8 mouse cellular contexts compared by ENCODE assay signal in the genomic region with DNA sequence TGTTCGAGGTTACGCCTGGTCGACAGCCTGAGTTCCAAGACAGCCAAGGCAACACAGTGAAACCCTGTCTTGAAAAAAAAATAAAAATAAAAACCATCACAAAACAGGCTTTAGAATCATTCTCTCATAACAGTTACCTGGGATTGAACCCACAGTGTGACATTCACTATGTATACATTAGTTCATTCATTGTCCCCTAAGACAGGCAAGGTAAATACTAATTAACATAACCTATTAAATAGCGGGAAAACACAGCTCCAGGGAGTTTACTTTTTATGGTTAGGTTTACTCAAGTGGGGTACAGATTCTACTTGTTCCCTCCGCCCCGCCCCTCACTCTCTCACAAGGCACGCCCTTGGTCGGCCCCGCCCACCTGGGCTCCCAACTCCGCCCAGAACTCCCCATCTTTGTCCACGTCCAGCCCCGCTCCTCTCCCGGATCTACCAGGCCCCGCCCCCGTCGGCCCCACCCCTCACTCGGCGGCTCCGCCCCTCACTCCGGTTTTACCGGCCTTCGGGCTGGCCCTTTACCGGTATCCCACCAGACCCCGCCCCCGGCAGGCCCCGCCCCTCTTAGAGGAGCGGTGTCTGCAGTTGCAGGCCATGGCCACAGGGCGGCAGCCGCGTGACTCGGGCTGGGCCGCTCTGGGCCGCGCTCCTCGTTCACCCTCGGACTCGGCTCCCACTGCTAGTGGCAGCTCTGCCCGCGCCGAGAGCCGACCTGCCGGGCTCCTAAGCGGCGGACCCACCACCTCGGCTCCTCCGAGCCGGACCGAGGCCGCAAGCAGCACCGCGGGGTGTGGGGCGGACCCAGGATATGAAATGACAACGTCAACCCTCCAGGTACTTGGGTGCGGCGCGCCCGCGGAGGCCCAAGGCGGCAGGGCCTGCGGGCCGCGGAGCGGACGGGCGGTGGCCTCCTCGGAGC. TPM values are rescaled to one million over a fixed set of nuclear protein-coding genes. Genes with fewer than 3 reads are reported as not detected.
A peak's percentile ranks its signal among the peaks of the same experiment; 100 is the strongest.
DNase-seq lines count a peak whose midpoint lies in the region; ATAC-seq and TF ChIP-seq lines count a peak whose summit lies in the region.

A gene (plus strand): TSS at position 573 of the 927 bp plus-strand sequence.

- peak within 1 kb of the TSS; percentile 85 for H3K4me3 ChIP-seq in ES-Bruce4 (ENCODE audit: low read depth, low read length)
- peak within 1 kb of the TSS; percentile 92 for H3K4me3 ChIP-seq in forebrain, embryonic 14.5 days (ENCODE audit: low read depth, low read length)
- H3K4me3 ChIP-seq in neural tube, embryonic 15.5 days (replicated peaks) = peak within 1 kb of the TSS; percentile 91

- H3K4me2 ChIP-seq in forebrain, embryonic 14.5 days (ENCODE audit: low read length) = peak within 1 kb of the TSS; percentile 84
- peak within 1 kb of the TSS; percentile 64 for H3K4me2 ChIP-seq in neural tube, embryonic 15.5 days

- intact Hi-C loops in heart, postnatal 14 days (cut with DNase I) = loop anchor here (2.0 kb wide), 1 partner anchor 18 kb away; a partner anchor contains a TSS

- H3K27me3 ChIP-seq in ES-Bruce4 (ENCODE audit: control insufficient read depth, insufficient read depth, low read length, poor library complexity, severe bottlenecking) = no peaks in the 10 kb centered on the region
- no peaks in the 10 kb centered on the region for H3K27me3 ChIP-seq in forebrain, embryonic 14.5 days (replicated peaks; ENCODE audit: control insufficient read depth, insufficient read depth, low read length)
- no peaks in the 10 kb centered on the region for H3K27me3 ChIP-seq in neural tube, embryonic 15.5 days (replicated peaks)

- peak; percentile 69 for TF ChIP-seq CTCF in ES-Bruce4 (IDR thresholded peaks at IDR 0.05; ENCODE audit: low read depth, low read length)

- TF ChIP-seq EP300 in ES-Bruce4 (IDR thresholded peaks at IDR 0.05; ENCODE audit: insufficient read depth, low read depth, low read length) = no peak

- no peak within 1 kb of the TSS for H3K27ac ChIP-seq in ES-Bruce4 (ENCODE audit: insufficient read depth, low read length)
- H3K27ac ChIP-seq in forebrain, embryonic 14.5 days (ENCODE audit: low read depth, low read length) = peak within 1 kb of the TSS; percentile 69
- H3K27ac ChIP-seq in neural tube, embryonic 15.5 days (replicated peaks) = peak within 1 kb of the TSS; percentile 86

- WGBS in forebrain, embryonic 14.5 days = 5% methylated on average over 66 of the region's 66 CpGs
- 4% methylated on average over 64 of the region's 66 CpGs for WGBS in neural tube, embryonic 15.5 days

- peak; percentile 49 for TF ChIP-seq POLR2A in ES-Bruce4 (IDR thresholded peaks at IDR 0.05; ENCODE audit: insufficient read depth, low read length)

- peaks cover 2% of the 10 kb centered on the region for H3K4me1 ChIP-seq in ES-Bruce4 (ENCODE audit: control insufficient read depth, insufficient read depth, low read length)
- peaks cover 10% of the 10 kb centered on the region for H3K4me1 ChIP-seq in forebrain, embryonic 14.5 days (ENCODE audit: control insufficient read depth, insufficient read depth, low read length)
- peaks cover 23% of the 10 kb centered on the region for H3K4me1 ChIP-seq in neural tube, embryonic 15.5 days

- peak; percentile 94 for DNase-seq in forebrain, embryonic 14.5 days (ENCODE audit: low spot score)
- peak; percentile 98 to 99 for DNase-seq in heart, postnatal 14 days
- DNase-seq in layer of hippocampus, adult 11-12 months (ENCODE audit: low spot score) = peak; percentile 96
- DNase-seq in lung, adult 18-20 months = peak; percentile 96 to 97
- DNase-seq in testis, postnatal 14 days (ENCODE audit: low spot score) = peak; percentile 98

- H3K36me3 ChIP-seq in ES-Bruce4 (ENCODE audit: control insufficient read depth, insufficient read depth, low read length, poor library complexity, severe bottlenecking) = no peaks in the 10 kb centered on the region
- H3K36me3 ChIP-seq in forebrain, embryonic 14.5 days (ENCODE audit: control insufficient read depth, insufficient read depth, low read length) = peaks cover 5% of the 10 kb centered on the region; the same call in 1 of the 2 replicates
- H3K36me3 ChIP-seq in neural tube, embryonic 15.5 days = no peaks in the 10 kb centered on the region

- peak within 1 kb of the TSS; percentile 77 for H3K9ac ChIP-seq in ES-Bruce4 (ENCODE audit: low read depth, poor library complexity, severe bottlenecking)
- H3K9ac ChIP-seq in forebrain, embryonic 14.5 days (ENCODE audit: low read length) = peak within 1 kb of the TSS; percentile 95
- peak within 1 kb of the TSS; percentile 80 for H3K9ac ChIP-seq in neural tube, embryonic 15.5 days (replicated peaks)

- no peaks in the 10 kb centered on the region for H3K9me3 ChIP-seq in ES-Bruce4 (replicated peaks; ENCODE audit: control insufficient read depth, insufficient read depth, low read length, poor library complexity, severe bottlenecking)
- H3K9me3 ChIP-seq in forebrain, embryonic 14.5 days (replicated peaks; ENCODE audit: control insufficient read depth, low read length) = no peaks in the 10 kb centered on the region
- no peaks in the 10 kb centered on the region for H3K9me3 ChIP-seq in neural tube, embryonic 15.5 days (replicated peaks)

- ATAC-seq in cerebellum, adult (ENCODE audit: insufficient number of reproducible peaks, low FRiP score, low TSS enrichment) = peak; percentile 90
- peak; percentile 98 for ATAC-seq in forebrain, embryonic 14.5 days
- peak; percentile 95 for ATAC-seq in neural tube, embryonic 15.5 days (ENCODE audit: low FRiP score)

RNA-seq across cellular contexts. Expression of the gene that starts here (rescaled TPM):
- polyA plus RNA-seq in ES-Bruce4 (2011; ENCODE audit: insufficient read depth, insufficient read length, low read depth, missing spikeins) = 27.4 and 28.1 TPM in 2 replicates
- polyA plus RNA-seq in forebrain, embryonic 14.5 days (2014; fragmentation: Nextera tagmentation; extraction: Ambion mirVana) = 131 and 153 TPM in 2 replicates
- total RNA-seq in heart, postnatal 14 days (2021) = 10 to 100 TPM; 55.6 to 59.1 TPM
- polyA plus RNA-seq in neural tube, embryonic 15.5 days (2015; fragmentation: Nextera tagmentation; extraction: Ambion mirVana) = 135 and 155 TPM in 2 replicates
